Mouse (Mus musculus): ENCODE data around the gene Desi1.

DNA sequence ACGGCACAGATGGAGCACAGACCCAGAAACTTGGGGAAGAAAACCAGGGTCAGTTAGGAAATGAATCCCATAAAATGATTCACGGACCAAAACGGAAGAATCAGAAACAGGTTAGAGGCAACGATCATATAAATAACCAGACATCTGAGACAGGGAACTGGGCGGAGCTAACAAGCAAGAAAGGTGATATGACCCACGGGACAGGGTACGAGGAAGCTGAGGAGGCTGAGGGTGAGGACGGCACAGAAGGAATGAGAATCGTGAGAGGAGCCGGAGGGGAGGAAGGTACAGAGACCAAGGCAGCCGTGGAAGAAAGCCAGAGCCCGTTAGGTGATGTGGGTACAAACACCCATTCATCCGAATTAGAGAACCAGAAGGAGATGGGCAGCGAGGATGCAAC lies 30.2 kb upstream of the Desi1 start:
- TF ChIP-seq CTCF (IDR thresholded peaks at IDR 0.05; ENCODE audit: borderline replicate concordance, insufficient read depth, low read length) = no peak
- TF ChIP-seq POLR2A (IDR thresholded peaks at IDR 0.05; ENCODE audit: low read depth, low read length) = no peak
